Mouse (Mus musculus): ENCODE results near the gene Clmp. TPM values are rescaled to one million over a fixed set of nuclear protein-coding genes. Genes with fewer than 3 reads are reported as not detected.

Clmp gene
- polyA plus RNA-seq, 1 experiment from 2014 or later: 29.9 TPM

DNA sequence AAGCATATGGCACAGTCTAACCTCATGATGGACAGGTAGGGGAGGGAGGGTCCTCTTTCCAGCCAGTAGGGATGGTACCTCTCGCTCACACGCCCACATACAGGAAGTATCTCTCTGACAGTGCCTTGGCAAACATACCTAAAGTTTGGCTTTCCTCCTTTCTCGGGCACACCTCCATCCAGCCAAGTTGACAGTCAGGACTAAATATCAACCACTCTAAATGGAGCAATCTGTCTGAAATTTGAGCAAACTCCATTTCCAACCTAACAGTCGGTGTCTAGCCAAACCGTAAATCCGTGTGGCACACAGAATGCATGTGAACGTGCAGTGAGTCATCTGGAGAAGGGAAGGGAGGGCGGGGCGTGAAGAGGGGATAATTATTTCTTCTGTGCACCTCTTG is 61.0 kb downstream of the Clmp start:
- Histone ChIP-seq H3K4me2 (no peak overlapping the region), H3K36me3 (no peaks in the 10 kb centered on the region), H3K9me3 (replicated peaks) (no peaks in the 10 kb centered on the region), H3K9ac (no peak overlapping the region), H3K4me1 (peaks cover 41% of the 10 kb centered on the region), H3K27ac (no peak overlapping the region), H3K27me3 (no peaks in the 10 kb centered on the region), H3K4me3 (replicated peaks) (no peak overlapping the region)
- 38% methylated on average over 9 of the region's 9 CpGs for WGBS
- ATAC-seq (replicated peaks; ENCODE audit: low FRiP score): no peak

DNA sequence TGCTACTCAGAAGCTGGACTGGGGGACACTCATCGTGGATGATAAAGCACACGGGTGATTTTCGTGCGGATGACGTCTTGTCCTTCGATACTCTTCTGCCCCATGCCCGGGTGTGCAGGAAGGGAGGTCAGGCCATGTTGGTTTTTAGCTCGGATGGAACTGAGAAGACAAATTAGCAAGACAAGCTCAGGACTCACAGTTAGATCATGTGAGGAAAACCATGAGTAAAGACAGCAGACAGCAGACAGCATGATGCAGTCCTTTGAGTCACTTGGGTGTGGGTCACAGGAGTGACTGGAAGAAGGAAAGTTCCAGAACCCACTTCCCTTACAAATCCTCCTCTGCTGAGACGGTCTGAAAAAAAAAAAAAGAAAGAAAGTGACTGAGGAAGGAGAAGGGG is 61.5 kb downstream of the Clmp start:
- H3K27ac ChIP-seq: no peak overlapping the region
- no peaks in the 10 kb centered on the region for H3K36me3 ChIP-seq
- H3K27me3 ChIP-seq: no peaks in the 10 kb centered on the region
- ATAC-seq (replicated peaks; ENCODE audit: low FRiP score): no peak
- peaks cover 45% of the 10 kb centered on the region for H3K4me1 ChIP-seq
- no peak overlapping the region for H3K4me3 ChIP-seq (replicated peaks)
- H3K9me3 ChIP-seq (replicated peaks): no peaks in the 10 kb centered on the region
- H3K9ac ChIP-seq: no peak overlapping the region
- 43% methylated on average over 9 of the region's 9 CpGs for WGBS
- H3K4me2 ChIP-seq: no peak overlapping the region

DNA sequence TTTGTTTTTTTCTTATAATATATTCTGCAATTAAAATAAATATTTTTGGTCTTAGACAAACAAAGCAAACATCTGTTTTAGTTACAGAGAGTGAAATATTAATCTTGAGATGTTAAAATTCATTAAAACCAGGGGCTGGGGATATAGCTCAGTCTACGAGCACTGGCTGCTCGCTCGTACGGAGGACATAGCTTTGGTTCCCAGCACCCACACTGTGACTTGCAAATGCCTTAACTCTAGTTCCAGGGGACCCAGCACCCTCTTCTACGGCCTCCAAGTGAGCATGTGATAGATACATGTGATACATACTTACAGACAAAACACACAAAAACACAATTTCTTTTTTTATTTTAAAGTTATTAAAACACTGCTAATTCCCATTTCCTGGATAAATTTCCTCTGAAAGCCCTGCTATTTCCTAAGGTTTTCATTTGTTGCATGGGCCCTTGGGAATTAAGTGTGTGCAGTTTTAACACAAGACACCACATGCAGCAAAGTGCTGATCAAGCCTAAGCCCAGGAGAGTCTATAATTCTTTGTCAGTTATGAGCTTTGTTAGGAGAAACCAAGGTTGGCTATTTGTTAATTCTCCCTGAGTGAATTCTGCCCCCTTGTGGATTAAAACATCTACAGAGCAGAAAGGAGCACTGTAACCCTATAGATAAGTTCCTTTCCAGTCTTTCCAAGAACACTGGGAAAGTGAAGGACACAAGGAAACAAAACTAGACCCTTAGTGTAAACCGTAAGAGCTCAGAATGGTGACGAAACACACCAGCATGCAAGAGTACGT is 64.3 kb downstream of the Clmp start:
- Histone ChIP-seq H3K4me1 (peaks cover 24% of the 10 kb centered on the region), H3K27me3 (no peaks in the 10 kb centered on the region), H3K27ac (0 out of 2 replicates have a peak overlapping the region, but pooled peaks have one; percentile 6), H3K36me3 (no peaks in the 10 kb centered on the region), H3K4me2 (no peak overlapping the region), H3K4me3 (replicated peaks) (no peak overlapping the region), H3K9me3 (replicated peaks) (no peaks in the 10 kb centered on the region), H3K9ac (no peak overlapping the region)
- 71% methylated on average over 8 of the region's 8 CpGs for WGBS
- ATAC-seq (replicated peaks; ENCODE audit: low FRiP score): peak; percentile 29; the same call in 1 of the 2 replicates

DNA sequence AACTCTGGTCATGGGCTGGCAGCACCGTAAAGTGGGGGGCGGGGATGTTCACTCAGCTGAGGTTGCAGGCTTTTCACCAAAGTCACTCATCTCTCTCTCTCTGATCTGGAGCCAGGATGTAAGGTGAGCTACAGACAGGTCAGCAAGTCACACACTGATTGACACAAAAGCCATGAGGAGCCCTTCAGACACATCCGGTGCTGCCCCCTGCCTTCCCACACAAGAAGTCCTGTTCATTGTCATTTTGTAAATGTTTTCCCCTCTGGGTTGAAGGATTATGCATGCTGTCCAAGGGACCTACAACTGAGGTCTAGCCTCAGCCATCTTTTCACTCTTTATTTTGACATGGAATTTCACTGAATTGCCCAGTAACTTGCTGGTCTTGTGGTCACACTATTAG is 66.0 kb downstream of the Clmp start:
- no peak overlapping the region for H3K4me3 ChIP-seq (replicated peaks)
- WGBS: 39% methylated on average over 3 of the region's 3 CpGs
- no peak overlapping the region for H3K4me2 ChIP-seq
- 0 out of 2 replicates have a peak, but pooled peaks have one; percentile 50 for ATAC-seq (replicated peaks; ENCODE audit: low FRiP score)
- H3K9ac ChIP-seq: no peak overlapping the region
- no peaks in the 10 kb centered on the region for H3K27me3 ChIP-seq
- no peak overlapping the region for H3K27ac ChIP-seq
- H3K36me3 ChIP-seq: no peaks in the 10 kb centered on the region
- H3K9me3 ChIP-seq (replicated peaks): no peaks in the 10 kb centered on the region
- peaks cover 23% of the 10 kb centered on the region for H3K4me1 ChIP-seq

DNA sequence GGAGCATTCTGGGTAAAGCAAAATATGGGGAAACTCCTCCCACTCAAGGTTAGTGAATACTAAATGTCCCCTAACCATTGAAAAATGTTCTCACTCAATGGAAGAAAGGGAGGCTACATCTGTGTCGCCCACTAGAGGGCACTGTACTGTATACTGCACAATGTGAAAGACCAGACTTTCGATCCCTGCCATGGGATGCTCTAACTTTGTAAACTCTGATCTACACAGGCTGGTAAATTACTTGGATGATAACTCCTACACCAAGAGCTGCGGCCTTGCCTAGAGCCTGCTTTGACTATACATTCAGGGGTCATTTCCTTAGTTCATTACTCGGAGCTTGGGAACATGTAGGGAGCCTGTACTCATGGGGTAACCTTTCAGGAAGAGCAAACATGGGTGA is 70.6 kb downstream of the Clmp start:
- H3K4me3 ChIP-seq (replicated peaks): no peak overlapping the region
- peaks cover 26% of the 10 kb centered on the region for H3K4me1 ChIP-seq
- H3K27ac ChIP-seq: no peak overlapping the region
- no peaks in the 10 kb centered on the region for H3K9me3 ChIP-seq (replicated peaks)
- ATAC-seq (replicated peaks; ENCODE audit: low FRiP score): no peak
- 19% methylated on average over 4 of the region's 4 CpGs for WGBS
- peak overlapping the region; percentile 65 for H3K4me2 ChIP-seq
- H3K36me3 ChIP-seq: no peaks in the 10 kb centered on the region
- no peaks in the 10 kb centered on the region for H3K27me3 ChIP-seq
- no peak overlapping the region for H3K9ac ChIP-seq

DNA sequence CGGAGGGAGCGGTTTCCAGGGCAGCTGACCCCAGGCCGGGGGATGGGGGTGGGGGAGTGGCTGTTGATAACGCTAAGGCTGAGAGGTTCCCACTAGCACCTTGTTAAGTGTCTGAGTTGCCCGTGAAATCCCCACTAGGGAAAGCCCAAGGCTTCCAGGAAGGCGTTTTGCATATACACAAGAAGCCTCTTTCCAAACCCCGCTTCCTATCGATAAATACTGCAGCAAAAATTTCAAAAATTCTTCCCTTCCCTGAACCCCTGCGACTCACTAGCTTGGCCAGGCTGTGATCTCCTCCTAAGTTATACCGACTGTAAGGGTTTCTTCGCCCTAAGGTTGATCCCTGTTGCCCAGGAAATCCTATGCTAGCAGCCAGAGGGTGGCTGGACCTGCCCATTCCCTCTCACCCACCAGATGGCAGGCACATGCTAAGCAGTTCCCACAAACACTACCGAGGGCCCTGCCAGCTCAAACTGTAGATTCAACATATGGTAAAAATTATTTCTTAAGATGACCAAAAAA is 71.4 kb downstream of the Clmp start:
- Histone ChIP-seq H3K9ac (peak overlapping the region; percentile 18; the same call in 1 of the 2 replicates), H3K36me3 (no peaks in the 10 kb centered on the region), H3K4me2 (peak overlapping the region; percentile 65), H3K4me3 (replicated peaks) (peak overlapping the region; percentile 36), H3K27me3 (no peaks in the 10 kb centered on the region), H3K4me1 (peaks cover 18% of the 10 kb centered on the region), H3K27ac (peak overlapping the region; percentile 14; the same call in 1 of the 2 replicates), H3K9me3 (replicated peaks) (no peaks in the 10 kb centered on the region)
- 20% methylated on average over 12 of the region's 12 CpGs for WGBS
- peak; percentile 86 for ATAC-seq (replicated peaks; ENCODE audit: low FRiP score)

DNA sequence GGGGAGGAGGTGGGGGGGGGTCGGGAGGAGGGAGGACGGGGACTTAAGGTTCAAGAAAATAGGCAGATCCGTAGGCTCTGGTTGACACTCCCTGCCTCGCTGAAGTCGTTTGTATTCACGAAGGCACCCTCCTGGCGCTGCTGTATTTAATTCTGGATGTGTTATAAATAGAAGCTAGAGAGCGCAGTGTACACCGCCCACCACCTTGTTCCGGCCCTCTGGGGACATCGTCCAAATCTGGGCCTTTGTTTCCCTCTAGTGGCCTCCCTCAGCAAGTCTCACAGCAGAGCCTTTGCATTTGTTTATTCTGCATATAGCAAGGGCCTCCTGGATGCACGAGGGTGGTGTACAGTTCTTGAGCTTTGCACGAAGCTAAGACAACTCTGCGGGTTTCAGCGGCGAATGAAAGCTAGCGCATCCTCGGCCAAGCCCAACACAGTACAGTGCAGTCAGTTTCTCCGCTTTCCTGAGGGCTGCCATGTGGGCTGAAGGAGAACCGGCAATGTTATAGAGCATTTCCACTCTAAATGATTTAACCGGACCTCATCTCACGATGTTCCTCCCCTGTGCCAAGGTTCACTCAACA is 72.0 kb downstream of the Clmp start:
- peak overlapping the region; percentile 14 for H3K27ac ChIP-seq
- H3K36me3 ChIP-seq: no peaks in the 10 kb centered on the region
- H3K4me3 ChIP-seq (replicated peaks): peak overlapping the region; percentile 36
- peaks cover 18% of the 10 kb centered on the region for H3K4me1 ChIP-seq
- no peaks in the 10 kb centered on the region for H3K27me3 ChIP-seq
- no peak overlapping the region for H3K9ac ChIP-seq
- no peaks in the 10 kb centered on the region for H3K9me3 ChIP-seq (replicated peaks)
- ATAC-seq (replicated peaks; ENCODE audit: low FRiP score): peak; percentile 90
- 10% methylated on average over 22 of the region's 22 CpGs for WGBS
- peak overlapping the region; percentile 65 for H3K4me2 ChIP-seq

DNA sequence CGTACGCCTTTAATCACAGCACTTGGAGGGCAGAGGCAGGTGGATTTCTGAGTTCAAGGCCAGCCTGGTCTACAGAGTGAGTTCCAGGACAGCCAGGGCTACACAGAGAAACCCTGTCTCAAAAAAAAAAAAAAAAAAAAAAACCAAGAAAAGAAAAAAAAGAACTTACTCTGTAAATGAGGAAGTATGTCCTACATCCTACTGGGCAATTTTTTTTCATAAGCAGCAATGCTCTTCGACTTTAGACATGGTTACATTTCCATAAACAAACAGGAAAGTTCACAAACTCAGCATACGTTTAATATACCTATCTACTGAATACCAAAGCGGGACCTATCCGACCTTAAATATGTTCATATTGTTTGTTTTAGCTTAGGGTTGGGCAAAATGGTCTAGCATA is 76.6 kb downstream of the Clmp start:
- Histone ChIP-seq H3K4me2 (no peak overlapping the region), H3K27ac (no peak overlapping the region), H3K4me3 (replicated peaks) (no peak overlapping the region), H3K4me1 (peaks cover 8% of the 10 kb centered on the region), H3K27me3 (no peaks in the 10 kb centered on the region), H3K9me3 (replicated peaks) (no peaks in the 10 kb centered on the region), H3K36me3 (peaks cover 18% of the 10 kb centered on the region), H3K9ac (no peak overlapping the region)
- no peak for ATAC-seq (replicated peaks; ENCODE audit: low FRiP score)
- WGBS: 87% methylated on average over 6 of the region's 6 CpGs

DNA sequence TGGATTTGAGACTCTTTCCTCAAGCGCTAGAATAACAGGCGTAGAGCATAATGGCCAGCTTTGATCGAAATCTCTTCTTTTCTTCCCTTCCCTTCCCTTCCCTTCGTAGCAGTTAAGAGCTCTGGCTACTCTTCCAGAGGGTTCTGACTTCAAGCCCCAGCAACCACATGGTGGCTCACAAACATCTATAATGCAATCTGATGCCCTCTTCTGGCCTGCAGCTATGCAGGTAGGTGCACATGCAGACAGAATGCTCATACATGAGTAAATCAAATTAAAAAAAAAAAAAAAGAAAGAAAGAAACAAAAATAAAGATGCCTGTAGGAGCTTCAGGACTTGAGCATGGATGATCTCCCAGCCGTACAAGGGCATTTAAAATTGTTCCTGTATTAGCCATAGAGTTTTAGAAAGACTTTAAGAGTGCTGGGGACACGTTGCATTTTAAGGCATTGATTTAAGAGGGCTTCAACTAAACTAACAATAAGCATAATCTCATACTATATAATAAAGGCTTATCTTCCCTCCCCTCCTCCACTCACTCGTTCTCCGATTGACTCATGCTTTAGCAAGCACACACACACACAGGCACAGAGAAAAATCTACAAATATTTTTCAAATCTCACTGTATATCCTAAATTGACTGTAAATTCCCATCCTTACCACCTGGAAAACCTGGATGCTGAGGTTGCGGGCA is 79.3 kb downstream of the Clmp start:
- WGBS: 76% methylated on average over 9 of the region's 9 CpGs
- Histone ChIP-seq H3K4me2 (no peak overlapping the region), H3K27me3 (no peaks in the 10 kb centered on the region), H3K9ac (no peak overlapping the region), H3K4me1 (0 out of 2 replicates have a peak, but pooled peaks cover under 1% of the 10 kb centered on the region), H3K9me3 (replicated peaks) (no peaks in the 10 kb centered on the region), H3K36me3 (peaks cover 18% of the 10 kb centered on the region), H3K4me3 (replicated peaks) (no peak overlapping the region), H3K27ac (no peak overlapping the region)
- no peak for ATAC-seq (replicated peaks; ENCODE audit: low FRiP score)

DNA sequence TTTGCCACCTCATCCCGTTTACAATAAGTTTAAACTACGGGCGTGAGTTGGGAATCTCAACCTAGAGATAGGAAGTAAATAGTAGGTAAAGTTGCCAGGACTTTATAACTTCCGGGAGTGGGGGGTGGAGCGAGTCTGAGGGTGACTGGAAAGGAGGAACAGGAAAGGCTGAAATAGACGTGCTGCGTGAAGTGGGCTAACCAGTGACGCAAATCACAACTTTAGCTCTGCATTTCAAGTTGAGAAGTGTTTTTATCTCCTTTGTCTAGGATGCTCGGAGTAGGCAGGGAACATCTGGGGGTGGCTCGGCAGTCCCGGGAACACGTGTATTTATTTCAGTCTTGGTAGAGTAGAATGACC is 79.8 kb downstream of the Clmp start:
- Histone ChIP-seq H3K4me3 (replicated peaks) (no peak overlapping the region), H3K9me3 (replicated peaks) (no peaks in the 10 kb centered on the region), H3K9ac (no peak overlapping the region), H3K27ac (no peak overlapping the region), H3K27me3 (no peaks in the 10 kb centered on the region), H3K36me3 (peaks cover 18% of the 10 kb centered on the region), H3K4me2 (no peak overlapping the region), H3K4me1 (0 out of 2 replicates have a peak, but pooled peaks cover 3% of the 10 kb centered on the region)
- no peak for ATAC-seq (replicated peaks; ENCODE audit: low FRiP score)
- WGBS: 60% methylated on average over 12 of the region's 12 CpGs

DNA sequence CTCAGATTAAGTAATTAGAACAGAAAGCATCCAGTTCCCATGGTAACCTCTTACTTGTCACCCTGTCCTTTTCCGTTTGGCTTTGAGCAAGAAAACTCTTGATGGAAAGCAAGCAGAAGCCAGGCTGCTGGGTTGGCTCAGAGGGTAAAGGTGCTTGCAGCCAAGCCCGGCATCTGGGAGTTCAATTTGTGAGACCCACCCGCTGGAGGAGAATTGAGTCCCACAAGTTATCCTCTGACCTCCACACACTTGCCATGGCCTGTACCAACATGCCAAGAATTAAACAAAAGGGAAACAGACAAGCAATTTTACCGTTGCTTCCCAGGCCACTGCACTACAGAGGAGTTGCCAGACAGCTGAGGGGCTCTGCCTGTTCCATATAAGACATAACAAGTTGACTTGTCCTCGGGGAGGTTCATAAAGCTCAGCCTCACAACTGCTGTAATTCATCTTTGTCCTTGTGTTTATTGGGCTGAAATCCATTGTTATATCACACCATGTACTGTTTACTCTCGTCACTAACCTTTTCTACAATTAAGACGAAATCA is 80.4 kb downstream of the Clmp start:
- ATAC-seq (replicated peaks; ENCODE audit: low FRiP score): no peak

DNA sequence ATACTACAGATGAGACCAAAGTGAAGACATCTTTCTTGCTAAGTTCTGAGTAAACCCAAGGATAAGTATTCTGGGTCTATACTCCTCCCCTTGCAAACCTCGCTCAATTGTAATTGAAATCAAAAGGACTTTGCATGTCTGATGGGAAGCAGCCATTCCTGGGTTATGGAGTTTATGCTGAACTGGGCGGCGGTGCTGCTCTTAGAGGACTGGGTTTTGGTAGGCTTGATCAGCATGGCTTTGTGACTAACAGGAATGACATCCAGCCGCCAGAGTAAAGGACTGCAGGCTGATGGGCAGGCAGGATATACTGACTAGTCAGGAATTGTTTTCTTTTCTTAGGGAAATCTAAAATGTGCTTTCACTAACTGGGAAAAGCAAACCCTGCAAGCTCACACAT is 82.2 kb downstream of the Clmp start:
- peaks cover 13% of the 10 kb centered on the region for H3K4me1 ChIP-seq
- peaks cover 18% of the 10 kb centered on the region for H3K36me3 ChIP-seq
- H3K27ac ChIP-seq: no peak overlapping the region
- no peak overlapping the region for H3K4me3 ChIP-seq (replicated peaks)
- no peaks in the 10 kb centered on the region for H3K9me3 ChIP-seq (replicated peaks)
- ATAC-seq (replicated peaks; ENCODE audit: low FRiP score): no peak
- H3K4me2 ChIP-seq: no peak overlapping the region
- WGBS: 84% methylated on average over 4 of the region's 4 CpGs
- no peak overlapping the region for H3K9ac ChIP-seq
- no peaks in the 10 kb centered on the region for H3K27me3 ChIP-seq

More for the DNA sequence above, 80.4 kb downstream of the Clmp start:
- H3K4me2 ChIP-seq: no peak overlapping the region
- no peak overlapping the region for H3K9ac ChIP-seq
- no peaks in the 10 kb centered on the region for H3K9me3 ChIP-seq (replicated peaks)
- H3K27me3 ChIP-seq: no peaks in the 10 kb centered on the region
- H3K4me1 ChIP-seq: 0 out of 2 replicates have a peak, but pooled peaks cover 3% of the 10 kb centered on the region
- WGBS: 73% methylated on average over 7 of the region's 7 CpGs
- H3K27ac ChIP-seq: no peak overlapping the region
- H3K4me3 ChIP-seq (replicated peaks): no peak overlapping the region
- H3K36me3 ChIP-seq: peaks cover 18% of the 10 kb centered on the region
